Mouse (Mus musculus) bone marrow, adult 2 months (tissue): ENCODE results near the gene Gpr27. TPM values are rescaled to one million over a fixed set of nuclear protein-coding genes. Genes with fewer than 3 reads are reported as not detected.

Experiments used
- H3K27ac ChIP-seq: fragments of 200-500 bp; 2 replicates; pipeline ENCODE4 v1.5.1; 2012; ENCODE audit warnings: low read depth, mild to moderate bottlenecking, control low read depth, inconsistent platforms, low read length; ENCODE audit not compliant: control insufficient read depth, poor library complexity, insufficient read depth
- H3K4me1 ChIP-seq: fragments of 200-500 bp; 2 replicates; pipeline ENCODE4 v1.6.1; 2011; ENCODE audit warnings: low read length; ENCODE audit not compliant: control insufficient read depth, insufficient read depth
- H3K4me3 ChIP-seq: fragments of 200-500 bp; replicated peaks from 2 replicates; pipeline ENCODE3; 2011; ENCODE audit warnings: mild to moderate bottlenecking, low read depth, low read length, control low read depth; ENCODE audit not compliant: control insufficient read depth
- CTCF ChIP-seq: fragments of 200-500 bp; IDR thresholded peaks from 2 replicates; pipeline ENCODE4 v1.5.1; 2011; ENCODE audit warnings: low read length, control low read depth; ENCODE audit not compliant: control insufficient read depth, insufficient read depth
- POLR2A ChIP-seq: fragments of 200-500 bp; IDR thresholded peaks from 2 replicates; pipeline ENCODE4 v1.6.1; 2011; ENCODE audit warnings: low read depth, mild to moderate bottlenecking, control low read depth, low read length, borderline replicate concordance; ENCODE audit not compliant: control insufficient read depth
- WGBS: fragments of 180-500 bp; shearing (Covaris S2); methylation state at CpG from one replicate; pipeline ENCODE4 v1.1.7; 2018; 5-methylcytosine and 5-hydroxymethylcytosine counted together
- polyA plus RNA-seq: library from polyadenylated mRNA; stranded (reverse); fragments of >200 nt; gene quantifications from 2 replicates; pipeline ENCODE4 v1.2.4, GENCODE M21; 2011; ENCODE audit warnings: low replicate concordance; ENCODE audit not compliant: missing spikeins, insufficient read depth, insufficient read length

Gpr27 gene
- polyA plus RNA-seq, 1 experiment: 1.7 TPM

GRCm38 (mm10) chr6:99721032-99721431 lies 28.6 kb downstream of the Gpr27 start:
- peaks cover 4% of the 10 kb centered on the region; the same call in 1 of the 2 replicates for H3K4me1 ChIP-seq
- TF ChIP-seq CTCF (no peak), POLR2A (no peak)
- H3K27ac ChIP-seq: no peak overlapping the region
- H3K4me3 ChIP-seq: no peak overlapping the region
- WGBS: 13% methylated on average over 9 of the region's 9 CpGs

- TF ChIP-seq CTCF (no peak), POLR2A (no peak)
- 80% methylated on average over 9 of the region's 9 CpGs for WGBS
- no peak overlapping the region for H3K27ac ChIP-seq
- no peak overlapping the region for H3K4me3 ChIP-seq
- H3K4me1 ChIP-seq: peaks cover 4% of the 10 kb centered on the region; the same call in 1 of the 2 replicates
Measured at GRCm38 (mm10) chr6:99722390-99722789, 29.9 kb downstream of the Gpr27 start.

DNA sequence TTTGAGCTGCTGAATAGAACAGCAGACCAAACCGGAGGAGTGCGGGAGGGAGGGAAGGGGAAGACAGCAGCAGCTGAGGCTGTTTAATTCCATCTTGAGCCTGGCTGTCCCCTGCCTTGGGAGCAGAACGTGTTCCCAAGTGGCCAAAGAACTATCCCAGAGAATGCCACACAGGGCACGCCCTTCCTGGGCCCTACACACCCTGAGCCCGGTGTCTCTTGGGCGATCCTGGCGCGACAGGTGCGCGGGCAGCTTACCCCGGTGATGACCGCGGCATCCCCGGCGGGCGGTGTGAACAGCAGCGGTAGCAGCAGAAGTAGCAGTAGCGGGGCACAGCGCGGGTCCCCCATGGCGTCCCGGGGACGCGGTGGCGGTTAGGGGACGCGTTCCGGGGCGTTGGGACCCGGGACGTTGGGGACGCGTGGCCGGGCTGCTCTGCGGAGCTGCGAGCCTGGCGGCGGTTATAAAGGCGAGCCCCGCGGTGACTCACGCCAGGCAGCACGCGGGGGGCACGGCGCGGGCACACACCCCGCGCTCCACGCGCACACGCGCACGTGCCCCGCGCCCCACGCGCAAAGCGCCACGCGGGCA lies 33.6 kb downstream of the Gpr27 start, which contains the start of gene Prok2:
TSS of gene Prok2 (minus strand) at position 422 of the 591 bp plus-strand sequence.
- Histone ChIP-seq H3K4me3 (peak within 1 kb of the TSS; percentile 52), H3K4me1 (peaks cover 6% of the 10 kb centered on the region; the same call in 1 of the 2 replicates), H3K27ac (peak within 1 kb of the TSS; percentile 19; the same call in 1 of the 2 replicates)
- WGBS: under 1% methylated on average over 61 of the region's 61 CpGs
- TF ChIP-seq CTCF: no peak

DNA sequence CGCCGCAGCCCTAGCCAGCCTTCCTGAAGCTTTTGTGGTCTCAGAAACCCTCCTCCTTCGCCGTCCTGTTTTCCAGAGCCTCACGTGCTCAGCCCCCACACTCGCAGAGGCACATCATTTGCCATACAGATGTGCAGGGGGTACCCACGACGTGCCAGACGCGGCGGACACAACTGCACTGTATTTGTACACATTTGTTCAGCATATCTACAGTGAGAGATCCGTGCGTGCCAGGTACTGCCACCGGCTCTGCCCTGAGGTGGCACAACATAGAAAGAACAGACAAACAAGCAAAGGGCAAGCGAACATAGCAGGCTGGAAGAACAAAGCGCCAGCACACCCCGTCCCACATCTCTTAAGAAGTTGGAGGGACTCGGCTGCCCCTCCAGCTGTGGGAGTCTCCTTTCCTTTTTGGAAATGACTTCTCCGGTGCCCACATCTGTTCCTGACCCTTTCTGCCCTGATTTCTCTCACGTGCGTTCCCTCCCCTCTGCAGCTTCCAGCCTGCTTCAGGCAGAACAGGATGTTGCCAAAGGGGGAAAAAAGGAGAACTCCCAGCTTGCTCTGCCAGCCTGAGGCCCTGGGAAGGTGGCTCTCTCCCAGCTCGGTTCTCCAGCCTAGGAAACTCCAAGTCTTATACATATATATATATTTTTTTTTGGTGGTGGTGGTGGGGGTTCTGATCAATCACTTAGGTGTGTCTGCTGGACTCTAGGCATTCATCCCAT lies 34.3 kb downstream of the Gpr27 start:
- H3K27ac ChIP-seq: no peak overlapping the region; the same call in 1 of the 2 replicates
- H3K4me3 ChIP-seq: peak overlapping the region; percentile 40
- H3K4me1 ChIP-seq: peaks cover 6% of the 10 kb centered on the region; the same call in 1 of the 2 replicates
- 4% methylated on average over 22 of the region's 22 CpGs for WGBS
- TF ChIP-seq CTCF (no peak), POLR2A (no peak)

DNA sequence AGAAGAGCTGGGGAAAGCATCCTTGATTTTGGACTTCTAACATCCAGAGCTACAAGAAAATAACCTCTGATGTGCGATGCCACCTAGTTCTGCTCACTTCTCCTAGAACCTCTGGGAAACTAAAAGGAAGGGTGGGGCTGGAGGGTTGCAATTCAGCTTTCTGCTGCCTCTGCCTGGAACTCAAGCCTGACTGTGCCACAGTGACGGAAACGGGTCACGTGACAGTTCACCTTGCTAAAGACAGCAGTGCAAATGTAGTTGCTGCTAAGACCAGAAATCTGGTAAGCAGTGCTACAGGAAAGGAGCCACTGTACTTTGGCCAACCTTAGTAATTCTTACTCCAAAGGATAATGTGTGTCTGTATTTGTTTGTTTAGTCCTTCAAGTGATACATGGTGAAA lies 37.4 kb downstream of the Gpr27 start:
- TF ChIP-seq POLR2A: no peak
- TF ChIP-seq CTCF: no peak
- Histone ChIP-seq H3K4me1 (peaks cover 2% of the 10 kb centered on the region; the same call in 1 of the 2 replicates), H3K27ac (no peak overlapping the region), H3K4me3 (no peak overlapping the region)
- WGBS: 65% methylated on average over 4 of the region's 4 CpGs

DNA sequence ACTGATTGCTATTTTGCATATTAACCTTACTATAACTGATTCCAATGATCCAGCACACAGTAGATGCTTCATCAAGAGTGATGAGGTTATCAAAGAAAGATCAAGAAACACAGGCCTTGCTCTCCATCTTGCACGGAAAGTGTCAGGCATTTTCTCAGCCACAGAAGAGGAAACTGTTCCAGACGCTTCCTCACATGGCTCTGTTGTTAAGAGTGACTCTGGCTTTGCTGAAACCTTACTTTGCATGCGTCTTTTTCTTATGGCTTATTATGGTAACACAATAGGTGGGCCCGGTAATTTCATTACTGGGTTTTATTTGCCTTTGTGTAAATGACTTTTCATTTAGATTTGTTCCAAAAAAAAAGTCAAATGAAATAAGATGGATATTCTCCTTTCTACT lies 39.4 kb downstream of the Gpr27 start:
- Histone ChIP-seq H3K4me1 (peaks cover 2% of the 10 kb centered on the region; the same call in 1 of the 2 replicates), H3K27ac (no peak overlapping the region), H3K4me3 (no peak overlapping the region)
- WGBS: 46% methylated on average over 4 of the region's 4 CpGs
- TF ChIP-seq POLR2A: no peak
- no peak for TF ChIP-seq CTCF

DNA sequence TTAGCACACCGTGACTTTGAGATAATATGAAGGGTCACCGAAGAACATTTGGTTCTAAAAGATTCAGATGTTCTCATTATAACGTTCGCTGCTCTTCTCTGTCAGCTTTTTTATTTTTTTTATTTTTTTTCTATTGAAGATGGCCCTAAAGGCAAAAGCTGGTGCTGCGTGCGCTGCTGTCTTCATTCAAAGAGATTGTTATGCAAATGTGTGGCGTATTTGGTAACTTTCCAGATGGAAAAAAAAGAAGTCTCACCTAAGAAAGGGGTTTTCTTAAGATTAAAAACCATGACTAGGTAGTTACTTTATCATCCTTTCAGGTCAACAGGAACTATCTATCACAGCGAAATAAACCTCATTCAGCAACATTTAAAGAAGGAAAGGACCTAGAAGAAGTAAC lies 40.2 kb downstream of the Gpr27 start:
- no peak overlapping the region for H3K4me3 ChIP-seq
- H3K4me1 ChIP-seq: peaks cover 2% of the 10 kb centered on the region; the same call in 1 of the 2 replicates
- no peak for TF ChIP-seq CTCF
- TF ChIP-seq POLR2A: no peak
- H3K27ac ChIP-seq: no peak overlapping the region
- 77% methylated on average over 8 of the region's 8 CpGs for whole genome bisulfite sequencing

- Histone ChIP-seq H3K4me3 (no peak overlapping the region), H3K27ac (no peak overlapping the region), H3K4me1 (peaks cover 2% of the 10 kb centered on the region; the same call in 1 of the 2 replicates)
- no peak for TF ChIP-seq CTCF
- 79% methylated on average over 5 of the region's 5 CpGs for WGBS
Measured at GRCm38 (mm10) chr6:99734666-99735065, 42.2 kb downstream of the Gpr27 start.
